In the genomic region with DNA sequence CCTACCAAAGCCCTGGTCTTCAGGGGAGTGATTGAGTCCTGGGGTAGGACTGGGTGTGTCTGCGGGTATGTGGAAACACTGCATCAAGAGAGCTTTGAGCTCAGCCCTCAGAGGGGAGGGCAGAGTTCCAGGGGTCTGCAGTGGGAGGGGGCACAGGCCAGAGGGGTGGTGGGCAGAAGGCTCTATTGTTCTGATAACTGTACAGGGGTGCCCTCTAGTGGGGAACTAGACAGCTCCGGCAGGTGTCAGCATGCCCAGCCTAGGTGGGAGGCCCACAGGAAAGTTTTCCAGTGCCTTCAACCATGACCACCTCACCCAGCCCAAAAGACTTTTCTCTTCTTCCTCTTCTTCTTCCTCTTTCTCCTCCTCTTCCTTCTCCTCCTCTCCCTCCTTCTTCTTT, we compare ENCODE assay signal across 10 mouse cellular contexts. TPM values are rescaled to one million over a fixed set of nuclear protein-coding genes. Genes with fewer than 3 reads are reported as not detected.
DNase-seq lines count a peak whose midpoint lies in the region; ATAC-seq lines count a peak whose summit lies in the region.
"Had no signal": no experiment of that assay in that cellular context is flagged by ENCODE, and none has a peak within 500 bp of the region (broad histone marks: within the 10 kb centered on the region; RNA-seq: fewer than 3 reads in every experiment).

No protein-coding gene starts in this region.

- H3K27ac ChIP-seq in kidney, embryonic 15.5 days = no peak overlapping the region

- H3K27me3 ChIP-seq in kidney, embryonic 15.5 days = no peaks in the 10 kb centered on the region

- H3K36me3 ChIP-seq in kidney, embryonic 15.5 days = peaks cover 69% of the 10 kb centered on the region

- no peaks in the 10 kb centered on the region for H3K9me3 ChIP-seq in kidney, embryonic 15.5 days (replicated peaks)

- H3K4me2 ChIP-seq in kidney, embryonic 15.5 days = no peak overlapping the region
- H3K4me2 ChIP-seq: heart, embryonic 11.5 days had no signal

- peak; percentile 49 for DNase-seq in kidney, postnatal 14 days
- peak; percentile 62 for DNase-seq in NIH3T3 (ENCODE audit: low read depth)
- peak; percentile 56 for DNase-seq in embryo, embryonic 11 days
- no peak for DNase-seq in layer of hippocampus, postnatal 25 days (ENCODE audit: extremely low spot score in 1 of 2, low spot score in 1 of 2)
- DNase-seq in ovary, postnatal 10 days (ENCODE audit: low spot score) = no peak

- peaks cover 21% of the 10 kb centered on the region for H3K4me1 ChIP-seq in kidney, embryonic 15.5 days

- H3K4me3 ChIP-seq in kidney, embryonic 15.5 days (replicated peaks) = no peak overlapping the region

- WGBS in kidney, embryonic 15.5 days = 59% methylated on average over 2 of the region's 2 CpGs

- no peak for ATAC-seq in kidney, embryonic 15.5 days (replicated peaks; ENCODE audit: low FRiP score)
- ATAC-seq in megakaryocyte progenitor cell, adult 5-6 weeks (replicated peaks; ENCODE audit: poor library complexity) = peak; percentile 37; the same call in 1 of the 2 replicates
- no peak for ATAC-seq in granulocyte monocyte progenitor cell, adult 5-6 weeks (replicated peaks; ENCODE audit: poor library complexity, severe bottlenecking)

- H3K9ac ChIP-seq in kidney, embryonic 15.5 days = no peak overlapping the region

RNA-seq across cellular contexts. Expression of a gene that starts 16.1 kb away (rescaled TPM):
- polyA plus RNA-seq in kidney, embryonic 15.5 days (2015; fragmentation: Nextera tagmentation; extraction: Ambion mirVana) = 67.8 and 81.8 TPM in 2 replicates
- total RNA-seq in megakaryocyte progenitor cell, adult 5-6 weeks (2015) = 11.8 and 14.4 TPM in 2 replicates
- total RNA-seq in megakaryocyte progenitor cell, adult 5-6 weeks (2017) = 39.4 and 40.9 TPM in 2 replicates
- total RNA-seq in granulocyte monocyte progenitor cell, adult 5-6 weeks (2014; fragmentation: Nextera tagmentation) = 20.4 and 20.6 TPM in 2 replicates
- total RNA-seq in granulocyte monocyte progenitor cell, adult 5-6 weeks (2017) = 16.2 and 21.6 TPM in 2 replicates
- total RNA-seq in layer of hippocampus, postnatal 25 days (2021) = 10 to 100 TPM; 84.9 to 88.6 TPM

RNA-seq across cellular contexts. Expression of a gene that starts 19.0 kb away (rescaled TPM):
- 9.8 and 12.1 TPM in 2 replicates for polyA plus RNA-seq in kidney, embryonic 15.5 days (2015; fragmentation: Nextera tagmentation; extraction: Ambion mirVana)
- total RNA-seq in megakaryocyte progenitor cell, adult 5-6 weeks (2015) = 9.2 and 9.4 TPM in 2 replicates
- 6.4 and 8.1 TPM in 2 replicates for total RNA-seq in megakaryocyte progenitor cell, adult 5-6 weeks (2017)
- total RNA-seq in granulocyte monocyte progenitor cell, adult 5-6 weeks (2014; fragmentation: Nextera tagmentation) = 18.3 and 30.9 TPM in 2 replicates
- total RNA-seq in granulocyte monocyte progenitor cell, adult 5-6 weeks (2017) = 5.5 and 8.3 TPM in 2 replicates
- 10 to 100 TPM; 31.1 to 38.3 TPM for total RNA-seq in layer of hippocampus, postnatal 25 days (2021)

RNA-seq across cellular contexts. Expression of a gene that starts 24.8 kb away (rescaled TPM):
- 22.9 and 27.6 TPM in 2 replicates for polyA plus RNA-seq in kidney, embryonic 15.5 days (2015; fragmentation: Nextera tagmentation; extraction: Ambion mirVana)
- total RNA-seq in megakaryocyte progenitor cell, adult 5-6 weeks (2015) = 2.8 TPM in 2 replicates
- 2.3 and 3.1 TPM in 2 replicates for total RNA-seq in megakaryocyte progenitor cell, adult 5-6 weeks (2017)
- 3.0 and 3.1 TPM in 2 replicates for total RNA-seq in granulocyte monocyte progenitor cell, adult 5-6 weeks (2014; fragmentation: Nextera tagmentation)
- 1.9 and 3.7 TPM in 2 replicates for total RNA-seq in granulocyte monocyte progenitor cell, adult 5-6 weeks (2017)
- 100 to 1,000 TPM; 137 to 146 TPM for total RNA-seq in layer of hippocampus, postnatal 25 days (2021)

RNA-seq across cellular contexts. Expression of a gene that starts 34.2 kb away (rescaled TPM):
- polyA plus RNA-seq in kidney, embryonic 15.5 days (2015; fragmentation: Nextera tagmentation; extraction: Ambion mirVana) = 0.39 and 0.74 TPM in 2 replicates
- not detected in 2 replicates for total RNA-seq in megakaryocyte progenitor cell, adult 5-6 weeks (2015)
- not detected in 2 replicates for total RNA-seq in megakaryocyte progenitor cell, adult 5-6 weeks (2017)
- total RNA-seq in granulocyte monocyte progenitor cell, adult 5-6 weeks (2014; fragmentation: Nextera tagmentation) = not detected in 2 replicates
- total RNA-seq in granulocyte monocyte progenitor cell, adult 5-6 weeks (2017) = not detected in 2 replicates
- not detected for total RNA-seq in layer of hippocampus, postnatal 25 days (2021)
- total RNA-seq: left cerebral cortex, postnatal 10 days had no signal

RNA-seq across cellular contexts. Expression of a gene that starts 45.8 kb away (rescaled TPM):
- 0.78 and 1.0 TPM in 2 replicates for polyA plus RNA-seq in kidney, embryonic 15.5 days (2015; fragmentation: Nextera tagmentation; extraction: Ambion mirVana)
- 1.3 and 2.0 TPM in 2 replicates for total RNA-seq in megakaryocyte progenitor cell, adult 5-6 weeks (2015)
- 3.2 and 3.5 TPM in 2 replicates for total RNA-seq in megakaryocyte progenitor cell, adult 5-6 weeks (2017)
- total RNA-seq in granulocyte monocyte progenitor cell, adult 5-6 weeks (2014; fragmentation: Nextera tagmentation) = 2.6 and 4.1 TPM in 2 replicates
- total RNA-seq in granulocyte monocyte progenitor cell, adult 5-6 weeks (2017) = 3.6 and 4.4 TPM in 2 replicates
- total RNA-seq in layer of hippocampus, postnatal 25 days (2021) = 1 to 10 TPM; 3.9 to 4.6 TPM

Comparison
In these comparisons a context has a peak if more than half of its experiments do, and no peak if none do; other contexts are left out.
1. DNase-seq: peak in kidney, postnatal 14 days (single experiment), NIH3T3 (single experiment) and embryo, embryonic 11 days (single experiment); none in layer of hippocampus, postnatal 25 days (0 of 2) and ovary, postnatal 10 days (single experiment).
2. RNA of a gene that starts 24.8 kb away (total RNA-seq): 137 to 146 TPM in layer of hippocampus, postnatal 25 days; 1.9 to 3.7 TPM in granulocyte monocyte progenitor cell, adult 5-6 weeks and 2.3 to 3.1 TPM in megakaryocyte progenitor cell, adult 5-6 weeks; every median in the first group is over 10 times any median in the second.